Mouse (Mus musculus) olfactory bulb, adult 2 months (tissue): ENCODE results near the gene Pidd1.

Experiments
- CTCF ChIP-seq: fragments of 200-500 bp; IDR thresholded peaks from 2 replicates; pipeline ENCODE4 v1.5.1; 2012; ENCODE audit warnings: low read depth, mild to moderate bottlenecking, low read length, moderate library complexity; ENCODE audit not compliant: insufficient read depth
- POLR2A ChIP-seq: fragments of 200-500 bp; IDR thresholded peaks from 2 replicates; pipeline ENCODE4 v1.6.1; 2012; ENCODE audit warnings: mild to moderate bottlenecking, low read depth, low read length, moderate library complexity; ENCODE audit not compliant: insufficient read depth

DNA sequence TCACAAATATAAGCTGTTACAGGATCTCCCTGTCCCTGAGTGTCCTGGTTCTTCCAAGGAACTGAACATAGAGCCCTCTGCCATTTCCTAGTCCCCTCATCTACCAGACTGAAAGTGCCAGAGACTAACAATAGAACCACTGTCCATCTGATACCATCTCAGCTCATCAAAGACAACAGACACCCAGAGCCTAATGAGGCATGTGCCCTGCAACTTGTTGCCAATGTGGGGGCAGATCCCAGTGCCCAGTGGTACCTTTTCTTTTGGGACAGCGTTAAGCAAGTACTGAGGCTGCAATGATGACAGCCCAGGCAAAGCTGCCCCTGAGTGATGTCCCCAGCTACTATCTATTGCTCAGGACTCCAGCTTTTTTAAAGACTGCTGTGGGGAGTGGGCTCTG lies 42.4 kb upstream of the Pidd1 start:
- no peak for TF ChIP-seq POLR2A
- no peak for TF ChIP-seq CTCF
